Mouse (Mus musculus): ENCODE results near the gene Myoc. TPM values are rescaled to one million over a fixed set of nuclear protein-coding genes. Genes with fewer than 3 reads are reported as not detected.
A peak's percentile ranks its signal among the peaks of the same experiment; 100 is the strongest.

Myoc gene
- polyA plus RNA-seq, 2 experiments = 0.01 TPM; not detected in 1

DNA sequence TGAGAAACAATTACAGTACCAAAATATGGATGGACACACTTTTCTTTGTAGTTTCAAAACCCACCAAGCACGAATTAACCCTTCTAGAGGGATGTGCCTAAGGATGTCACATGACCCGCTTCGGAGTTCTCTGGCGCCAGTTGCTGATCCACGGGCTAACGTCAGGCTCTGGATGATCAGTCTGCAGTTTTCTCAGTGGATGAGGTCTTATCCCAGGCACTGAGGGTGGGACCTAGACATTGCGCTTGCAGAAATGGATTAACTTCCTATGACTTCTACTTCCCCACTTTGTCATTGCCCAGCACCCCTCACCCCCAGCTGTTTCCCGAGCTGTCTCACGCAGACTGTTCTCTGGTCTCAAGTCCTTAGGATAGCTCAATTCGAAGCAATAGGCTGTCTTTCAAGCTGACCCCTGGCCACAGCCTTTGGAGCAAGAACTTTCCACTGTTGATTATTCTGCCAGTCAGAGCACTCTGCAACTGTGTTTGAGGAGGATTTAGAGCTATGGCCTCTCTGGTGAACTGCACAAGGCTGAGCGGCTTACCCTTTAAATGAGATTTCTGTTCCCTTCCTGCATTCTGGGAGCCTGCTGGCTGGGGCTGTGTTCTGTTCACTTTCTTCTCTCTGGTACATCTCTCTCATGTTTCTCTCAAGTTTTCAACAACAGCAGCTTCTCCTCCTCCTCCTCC, 26.7 kb downstream of the Myoc start:
- no peak overlapping the region; the same call in 1 of the 2 replicates for H3K9ac ChIP-seq (replicated peaks)
- no peak overlapping the region for H3K27ac ChIP-seq
- peaks cover 0 to 5% of the 10 kb centered on the region in 2 experiments; a peak in 1 of 4 replicates for H3K4me1 ChIP-seq (replicated peaks; ENCODE audit: control insufficient read depth in 2 of 2, insufficient read depth in 2 of 2, low read length in 1 of 2)
- peak overlapping the region in 1 of 2 experiments; percentile 40; a peak in 2 of 4 replicates for H3K4me3 ChIP-seq (ENCODE audit: insufficient read depth in 1 of 2, low read depth in 2 of 2, low read length in 2 of 2)
- no peak for TF ChIP-seq EP300 (IDR thresholded peaks at IDR 0.05; ENCODE audit: low read depth)
- TF ChIP-seq CTCF (IDR thresholded peaks at IDR 0.05; ENCODE audit: low read depth) = no peak
- H3K36me3 ChIP-seq (replicated peaks; ENCODE audit: control insufficient read depth, insufficient read depth, low read depth) = no peaks in the 10 kb centered on the region; the same call in none of the 2 replicates
- ATAC-seq (ENCODE audit: insufficient read depth) (peak; percentile 80), DNase-seq (ENCODE audit: low read depth in 3 of 3, low spot score in 3 of 3) (peak in 1 of 3 experiments; percentile 15)
- H3K9me3 ChIP-seq (ENCODE audit: control insufficient read depth, low read length) = no peaks in the 10 kb centered on the region
- H3K4me2 ChIP-seq (ENCODE audit: low read depth) = peak overlapping the region; percentile 58
- H3K27me3 ChIP-seq (ENCODE audit: control insufficient read depth, insufficient read depth, low read length) = no peaks in the 10 kb centered on the region
- 4% methylated on average over 11 of the region's 11 CpGs for WGBS (ENCODE audit: insufficient replicate concordance)

DNA sequence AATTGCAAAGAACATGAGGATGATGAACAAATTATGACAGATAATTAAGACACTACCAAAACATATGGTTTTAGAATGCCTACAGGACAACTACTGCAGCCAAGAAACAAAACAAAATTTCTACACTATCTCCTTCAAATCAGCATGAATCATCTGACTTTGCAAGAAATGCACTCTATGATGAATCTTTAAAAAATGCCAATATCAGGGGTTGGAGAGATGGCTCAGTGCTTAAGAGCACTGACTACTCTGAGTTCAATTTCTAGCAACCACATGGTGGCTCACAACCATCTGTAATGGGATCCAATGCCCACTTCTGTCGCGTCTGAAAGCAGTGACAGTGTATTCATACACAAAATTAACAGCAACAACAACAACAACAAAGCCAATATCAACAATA, 54.8 kb downstream of the Myoc start:
- Histone ChIP-seq H3K9me3 (ENCODE audit: control insufficient read depth, low read length) (no peaks in the 10 kb centered on the region), H3K27me3 (ENCODE audit: control insufficient read depth, insufficient read depth, low read length) (no peaks in the 10 kb centered on the region), H3K9ac (replicated peaks) (no peak overlapping the region), H3K36me3 (replicated peaks; ENCODE audit: control insufficient read depth, insufficient read depth, low read depth) (peaks cover 84% of the 10 kb centered on the region), H3K27ac (no peak overlapping the region), H3K4me2 (ENCODE audit: low read depth) (no peak overlapping the region), H3K4me1 (replicated peaks; ENCODE audit: control insufficient read depth in 2 of 2, insufficient read depth in 2 of 2, low read length in 1 of 2) (no peaks in the 10 kb centered on the region), H3K4me3 (ENCODE audit: insufficient read depth in 1 of 2, low read depth in 2 of 2, low read length in 2 of 2) (no peak overlapping the region)
- TF ChIP-seq EP300 (IDR thresholded peaks at IDR 0.05; ENCODE audit: low read depth) (no peak), CTCF (IDR thresholded peaks at IDR 0.05; ENCODE audit: low read depth) (no peak)
- DNase-seq (ENCODE audit: low read depth in 3 of 3, low spot score in 3 of 3) (no peak), ATAC-seq (ENCODE audit: insufficient read depth) (no peak)
- WGBS (ENCODE audit: insufficient replicate concordance) = 90% methylated on average over 2 of the region's 2 CpGs

DNA sequence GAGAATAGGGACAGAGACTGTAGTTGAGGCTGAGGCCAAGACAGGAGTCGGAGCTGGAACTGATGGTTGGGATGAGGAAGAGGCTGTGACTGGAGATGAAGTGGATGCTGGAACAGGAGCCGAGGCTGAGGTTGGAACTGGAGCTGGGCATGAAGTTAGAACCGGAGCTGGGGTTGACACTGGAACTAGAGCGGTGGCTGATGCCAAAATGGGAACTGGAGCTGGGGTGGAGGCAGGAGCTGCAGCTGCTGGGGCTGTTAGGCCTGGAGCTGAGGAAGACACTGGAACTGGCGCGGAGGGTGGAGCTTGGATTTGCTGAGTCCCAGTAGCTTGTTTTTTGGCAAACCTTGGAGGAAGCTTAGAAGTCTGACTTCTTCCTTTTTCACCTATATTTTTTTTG, 58.9 kb downstream of the Myoc start:
- H3K36me3 ChIP-seq (replicated peaks; ENCODE audit: control insufficient read depth, insufficient read depth, low read depth) = peaks cover 70% of the 10 kb centered on the region
- no peak for ATAC-seq (ENCODE audit: insufficient read depth)
- 90% methylated on average over 6 of the region's 6 CpGs for WGBS (ENCODE audit: insufficient replicate concordance)
- no peak for TF ChIP-seq EP300 (IDR thresholded peaks at IDR 0.05; ENCODE audit: low read depth)
- TF ChIP-seq CTCF (IDR thresholded peaks at IDR 0.05; ENCODE audit: low read depth) = no peak
- H3K27ac ChIP-seq = no peak overlapping the region
- no peaks in the 10 kb centered on the region for H3K9me3 ChIP-seq (ENCODE audit: control insufficient read depth, low read length)
- H3K4me3 ChIP-seq (ENCODE audit: insufficient read depth in 1 of 2, low read depth in 2 of 2, low read length in 2 of 2) = no peak overlapping the region
- no peak for DNase-seq (ENCODE audit: low read depth in 3 of 3, low spot score in 3 of 3)
- no peaks in the 10 kb centered on the region for H3K27me3 ChIP-seq (ENCODE audit: control insufficient read depth, insufficient read depth, low read length)
- H3K9ac ChIP-seq (replicated peaks) = no peak overlapping the region
- H3K4me1 ChIP-seq (replicated peaks; ENCODE audit: control insufficient read depth in 2 of 2, insufficient read depth in 2 of 2, low read length in 1 of 2) = no peaks in the 10 kb centered on the region
- no peak overlapping the region for H3K4me2 ChIP-seq (ENCODE audit: low read depth)

Small RNA genes within 50 kb of the gene (microRNA-seq; reads per million reads assigned to microRNA genes)
- not detected for gene Gm27616

Other genes with a start within 250 kb of the Myoc start
- 0.61 and 0.65 TPM in 2 replicates for gene Dnm3, start 161.1 kb upstream of the Myoc start, polyA plus RNA-seq (2012; rRNA removed)
- gene Dnm3, start 161.1 kb upstream of the Myoc start, polyA plus RNA-seq (2014; fragmentation: Nextera tagmentation; extraction: Ambion mirVana) = 0.90 and 0.96 TPM in 2 replicates
- gene Mettl13, start 90.6 kb upstream of the Myoc start, polyA plus RNA-seq (2012; rRNA removed) = 3.8 and 4.9 TPM in 2 replicates
- 4.2 and 5.5 TPM in 2 replicates for gene Mettl13, start 90.6 kb upstream of the Myoc start, polyA plus RNA-seq (2014; fragmentation: Nextera tagmentation; extraction: Ambion mirVana)
- 3.4 and 5.6 TPM in 2 replicates for gene Vamp4, start 68.6 kb upstream of the Myoc start, polyA plus RNA-seq (2012; rRNA removed)
- gene Vamp4, start 68.6 kb upstream of the Myoc start, polyA plus RNA-seq (2014; fragmentation: Nextera tagmentation; extraction: Ambion mirVana) = 13.5 TPM in 2 replicates
- gene Myocos, start 19.1 kb downstream of the Myoc start, polyA plus RNA-seq (2012; rRNA removed) = not detected in 2 replicates
- not detected in 2 replicates for gene Myocos, start 19.1 kb downstream of the Myoc start, polyA plus RNA-seq (2014; fragmentation: Nextera tagmentation; extraction: Ambion mirVana)
- gene Prrc2c, start 101.4 kb downstream of the Myoc start, polyA plus RNA-seq (2012; rRNA removed) = 10.6 and 12.9 TPM in 2 replicates
- 34.3 and 34.8 TPM in 2 replicates for gene Prrc2c, start 101.4 kb downstream of the Myoc start, polyA plus RNA-seq (2014; fragmentation: Nextera tagmentation; extraction: Ambion mirVana)
- gene Fmo4, start 174.8 kb downstream of the Myoc start, polyA plus RNA-seq (2012; rRNA removed) = 2.2 and 3.0 TPM in 2 replicates
- 2.0 and 3.2 TPM in 2 replicates for gene Fmo4, start 174.8 kb downstream of the Myoc start, polyA plus RNA-seq (2014; fragmentation: Nextera tagmentation; extraction: Ambion mirVana)
- 11.4 and 13.7 TPM in 2 replicates for gene Fmo1, start 227.5 kb downstream of the Myoc start, polyA plus RNA-seq (2012; rRNA removed)
- gene Fmo1, start 227.5 kb downstream of the Myoc start, polyA plus RNA-seq (2014; fragmentation: Nextera tagmentation; extraction: Ambion mirVana) = 13.6 and 14.4 TPM in 2 replicates